Mouse (Mus musculus) cerebellum, adult 18-20 months (tissue): Measurements from ENCODE around the gene Calr3.

Source experiments
- DNase-seq, 2 experiments: peaks; one replicate each; pipeline ENCODE4 v3.0.0; 2021

Calr3 gene

DNA sequence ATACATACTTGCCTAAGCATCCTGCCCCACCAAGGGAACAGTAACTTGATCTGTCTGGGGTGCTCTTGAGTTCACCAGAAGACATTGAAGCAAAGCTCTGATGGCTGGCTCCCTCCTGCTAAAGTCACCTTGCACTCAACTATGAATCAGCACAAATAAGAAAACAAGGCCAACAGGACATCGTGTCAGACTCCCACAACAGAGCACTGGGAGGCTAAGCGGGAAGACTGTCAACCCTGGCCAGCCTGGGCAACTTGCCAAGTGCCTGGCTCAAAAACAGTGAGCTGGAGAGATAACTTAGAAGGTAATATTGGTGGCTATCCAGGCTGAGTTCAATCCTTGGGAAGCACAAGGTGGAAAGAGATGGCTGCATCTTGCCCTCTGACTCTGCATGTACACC is 8.7 kb downstream of the Calr3 start:
- DNase-seq: peak in 1 of 2 experiments; percentile 34

DNA sequence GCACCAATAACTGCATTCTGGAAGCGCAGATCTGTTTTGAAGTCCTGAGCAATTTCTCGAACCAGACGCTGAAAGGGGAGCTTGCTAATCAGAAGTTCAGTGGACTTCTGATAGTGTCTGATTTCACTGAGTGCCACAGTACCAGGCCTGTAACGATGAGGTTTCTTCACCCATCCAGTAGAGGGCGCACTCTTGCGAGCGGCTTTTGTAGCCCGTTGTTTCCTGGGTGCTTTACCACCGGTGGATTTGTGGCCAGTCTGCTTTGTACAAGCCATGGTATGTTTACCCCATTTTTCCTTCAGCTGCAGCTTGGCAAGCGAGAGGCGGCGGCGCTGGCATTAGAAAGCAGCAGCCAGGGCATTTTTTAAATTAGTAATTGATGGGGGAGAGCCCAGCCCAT is 14.0 kb downstream of the Calr3 start:
- no peak for DNase-seq

DNA sequence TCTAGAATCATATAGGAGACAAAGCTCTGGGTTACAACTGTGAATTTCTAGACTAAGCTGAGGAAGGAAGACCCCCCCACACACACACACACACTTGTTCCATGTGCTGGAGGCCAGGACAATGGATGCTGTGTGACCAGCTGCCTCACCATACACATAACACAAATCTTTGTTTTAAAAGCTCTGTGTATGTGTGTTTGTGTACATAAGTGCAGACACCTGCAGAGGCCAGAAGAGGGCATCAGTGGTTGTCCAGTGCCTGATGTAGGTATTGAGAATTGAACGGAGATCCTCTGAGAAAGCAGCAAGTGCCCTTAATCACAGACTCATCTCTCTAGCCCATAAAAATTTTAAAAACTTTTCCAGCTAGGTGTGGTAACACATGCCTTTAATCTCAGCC is 20.7 kb downstream of the Calr3 start:
- no peak for DNase-seq

DNA sequence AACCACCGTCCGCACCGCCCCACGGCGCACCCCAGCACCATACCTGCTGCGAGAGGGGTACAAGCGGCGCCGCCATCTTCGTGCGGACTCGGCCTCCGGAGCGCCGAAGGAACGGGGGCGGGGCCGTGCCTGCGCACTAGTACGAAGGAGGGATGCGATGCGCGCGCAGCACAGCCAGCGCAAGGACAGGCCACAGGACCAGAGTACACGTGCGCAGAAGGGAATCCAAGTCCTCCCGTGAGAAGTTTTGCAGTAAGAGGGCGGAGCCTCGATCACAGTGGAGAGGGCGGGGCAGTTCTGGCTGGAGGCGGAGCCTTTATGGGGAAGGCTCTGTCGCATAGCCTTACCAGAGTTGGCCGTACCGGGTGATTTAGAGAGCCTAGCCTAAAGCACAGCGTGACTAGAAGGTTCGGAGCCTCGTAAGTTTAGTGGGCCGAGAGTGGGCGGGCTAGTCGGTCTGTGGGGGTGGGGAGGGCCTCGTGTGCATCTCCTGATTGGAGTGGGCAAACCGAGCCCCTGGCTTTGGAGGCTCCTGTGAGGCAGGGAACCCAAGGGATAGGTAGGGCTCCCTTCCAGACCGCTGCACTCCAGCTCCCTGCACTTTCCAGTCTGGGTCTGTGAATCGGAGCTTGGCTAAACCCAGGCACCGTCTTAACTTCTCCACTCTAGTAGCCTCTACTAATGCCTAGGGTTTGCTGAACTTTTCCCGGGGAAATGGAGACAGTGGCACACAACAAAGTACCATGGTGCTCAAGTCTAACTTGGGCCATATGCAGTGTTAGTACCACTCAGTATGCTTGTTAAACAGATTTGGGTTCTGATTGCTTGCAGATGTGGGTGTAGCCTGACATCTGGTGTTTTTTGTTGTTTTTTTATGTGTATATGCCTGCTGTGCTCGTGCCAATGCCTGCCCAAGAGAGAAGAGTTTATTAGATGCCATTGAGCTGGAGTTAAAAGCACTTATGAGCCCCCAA is 22.0 kb downstream of the Calr3 start, which contains the start of gene Eps15l1:
TSS of gene Eps15l1 (minus strand) at position 99 of the 974 bp plus-strand sequence.
- DNase-seq: peak; percentile 98 to 99

DNA sequence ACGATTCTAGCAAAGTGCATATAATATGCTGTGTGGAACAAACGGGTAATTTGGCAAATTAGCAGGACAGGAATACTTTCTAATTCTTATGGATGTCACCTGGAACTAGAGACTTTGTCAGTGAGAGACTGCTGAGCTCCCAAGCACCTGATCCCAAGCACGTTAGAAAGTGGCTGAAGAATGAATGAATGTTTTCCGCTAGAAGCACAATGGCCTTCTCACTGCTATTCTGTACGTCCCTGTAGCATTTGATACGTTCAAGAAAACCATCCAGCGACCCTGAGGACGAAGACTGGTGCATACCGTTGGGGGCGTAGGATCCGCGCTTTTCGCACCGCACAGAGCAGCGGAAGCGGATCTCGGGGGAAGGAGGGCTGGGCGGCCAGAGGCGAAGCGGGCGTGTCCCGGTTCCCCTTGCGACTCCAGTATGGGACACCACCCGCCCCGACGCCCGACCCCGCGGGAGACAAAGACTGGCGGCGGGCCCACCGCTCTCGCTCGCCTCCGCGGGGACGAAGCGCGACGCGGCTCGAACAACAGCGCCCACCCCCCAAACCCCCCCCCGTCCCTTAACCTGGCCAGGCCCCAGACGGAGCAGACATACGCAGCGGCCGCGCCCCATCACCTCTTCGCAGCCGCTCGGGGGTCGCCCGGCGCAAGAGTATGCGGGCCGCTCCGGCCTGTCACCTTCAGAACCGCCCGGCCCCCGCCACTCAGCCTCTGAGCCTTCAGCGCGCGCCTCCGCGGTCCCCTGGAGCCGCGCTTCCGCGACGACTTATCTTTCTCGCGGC is 22.9 kb downstream of the Calr3 start:
- DNase-seq: peak; percentile 42 to 59

DNA sequence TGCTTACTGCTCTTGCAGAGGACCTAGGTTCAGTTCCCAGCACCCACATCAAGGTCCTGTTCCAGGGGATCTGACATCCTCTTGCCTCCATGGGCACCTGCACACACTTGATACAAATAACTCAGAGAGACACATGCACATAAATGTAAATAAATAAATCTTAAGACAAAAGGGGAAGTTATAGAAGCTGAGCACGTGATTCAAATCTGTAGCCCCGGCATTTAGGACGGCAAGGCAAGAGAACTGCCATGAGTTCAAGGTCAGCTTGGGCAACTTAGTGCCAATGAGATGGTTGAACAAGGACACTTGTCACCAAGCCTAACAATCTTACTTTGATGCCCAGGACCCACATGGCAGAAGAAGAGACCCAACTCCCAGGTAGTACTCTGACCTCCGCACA is 25.6 kb downstream of the Calr3 start:
- no peak for DNase-seq

DNA sequence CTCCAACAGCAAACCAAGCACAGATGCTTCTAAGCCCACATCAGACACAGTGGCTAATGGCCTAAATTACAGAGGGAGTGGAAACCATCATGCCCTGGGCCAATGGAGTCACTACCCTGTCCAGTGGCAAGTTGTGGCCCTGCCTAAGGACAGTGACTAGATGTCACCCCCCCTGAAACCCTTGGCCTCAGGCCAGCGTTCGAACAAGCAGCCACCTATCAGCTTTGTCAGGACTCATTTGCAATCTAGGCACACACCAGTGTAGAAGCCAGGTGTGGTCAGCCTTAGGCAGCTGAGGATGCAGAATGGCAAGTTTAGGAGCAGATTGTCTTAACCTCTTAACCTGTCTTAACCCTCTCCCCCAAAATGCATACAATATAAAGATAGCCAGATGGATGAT is 28.4 kb downstream of the Calr3 start:
- peak in 1 of 2 experiments; percentile 27 for DNase-seq

DNA sequence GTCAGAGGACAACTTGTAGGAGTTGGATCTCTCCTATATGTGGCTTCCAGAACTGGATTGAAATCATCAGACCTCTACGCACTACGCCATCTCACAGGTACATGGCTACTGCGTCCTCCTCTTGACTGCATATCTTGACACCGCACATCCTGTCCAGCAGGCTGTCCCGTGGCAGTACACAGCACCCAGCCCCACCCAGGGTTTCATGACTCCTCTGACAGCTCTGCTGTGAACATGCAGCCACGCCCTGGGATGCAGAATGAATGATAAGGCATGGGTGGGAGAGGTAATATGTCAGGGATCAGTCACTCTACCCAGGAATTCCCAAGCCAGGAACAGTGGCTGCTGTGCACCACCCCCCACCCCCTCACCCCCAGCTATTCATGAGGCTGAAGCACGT is 29.8 kb downstream of the Calr3 start:
- no peak for DNase-seq

DNA sequence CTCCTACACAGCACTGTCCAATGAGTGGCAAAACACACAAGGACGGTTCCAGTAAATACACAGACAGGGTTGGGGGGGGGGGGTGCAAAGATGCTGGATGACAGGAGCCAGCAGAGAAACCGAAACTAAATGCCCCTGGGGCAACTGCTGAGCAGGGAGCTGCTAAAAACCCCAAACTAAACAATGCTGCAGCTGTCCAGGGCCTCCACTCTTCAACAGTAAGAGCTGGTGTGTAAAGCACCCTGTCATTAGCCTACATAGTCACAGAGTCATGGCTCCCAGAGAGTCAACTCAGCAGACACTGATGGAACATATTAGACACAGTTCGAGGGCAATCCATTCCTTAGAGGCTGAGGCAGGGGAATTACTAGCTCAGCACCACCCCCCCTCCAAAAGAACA is 34.2 kb downstream of the Calr3 start:
- no peak for DNase-seq

DNA sequence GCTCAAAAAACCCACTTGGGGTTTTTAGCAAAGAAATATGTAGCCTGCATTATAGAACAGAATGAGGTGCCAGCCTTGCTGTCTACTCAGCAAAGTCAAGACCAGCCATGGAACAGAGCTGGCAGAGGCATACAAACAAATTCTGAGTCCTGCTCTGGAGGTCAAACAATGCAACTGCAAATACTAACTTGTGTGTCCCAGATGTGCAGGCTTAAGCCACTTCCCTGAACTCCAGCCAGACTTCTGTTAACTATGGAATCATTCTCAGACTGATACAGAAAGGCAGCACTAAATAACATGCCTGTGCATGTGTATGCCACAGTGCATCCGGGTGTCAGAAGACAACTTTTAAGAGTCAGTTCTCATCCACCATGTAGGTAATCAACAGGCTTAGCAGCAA is 35.8 kb downstream of the Calr3 start:
- no peak for DNase-seq

DNA sequence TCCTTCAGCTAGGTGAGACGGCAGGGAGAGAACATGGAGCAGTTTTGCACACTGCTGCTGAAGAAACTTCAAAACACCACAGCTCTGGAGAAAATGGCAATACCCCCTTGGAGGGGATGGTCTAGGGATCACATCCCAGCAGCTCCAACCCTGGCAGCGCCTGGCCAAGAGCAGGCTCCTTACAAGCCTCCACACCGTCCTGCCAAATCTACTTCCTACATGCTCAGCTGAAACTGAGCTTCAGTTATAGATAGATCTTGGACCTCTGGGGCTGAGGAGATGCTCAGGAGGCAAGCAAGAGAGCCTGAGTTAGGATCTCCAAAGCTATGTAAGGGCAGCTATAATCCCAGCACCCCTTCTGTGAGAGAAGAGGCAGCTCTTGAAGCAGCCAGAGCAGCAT is 40.7 kb downstream of the Calr3 start:
- DNase-seq: no peak

DNA sequence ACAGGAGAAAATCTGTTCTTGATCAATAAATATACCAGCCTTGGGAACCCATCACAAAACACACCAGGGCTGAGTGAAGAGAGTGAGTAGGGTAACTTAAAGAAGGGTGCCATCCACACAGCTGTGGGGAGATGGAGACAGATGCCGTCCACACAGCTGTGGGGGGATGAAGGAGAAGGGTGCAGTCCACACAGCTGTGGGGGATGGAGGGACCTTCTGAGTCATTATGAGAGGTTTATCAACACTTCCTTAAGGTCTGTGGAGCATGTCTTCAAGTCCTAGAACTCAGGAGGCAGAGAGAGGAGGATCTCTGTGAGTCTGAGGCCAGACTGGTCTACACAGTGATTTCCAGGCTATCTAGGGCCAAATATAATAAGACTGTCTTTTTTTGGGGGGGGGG is 42.3 kb downstream of the Calr3 start:
- DNase-seq: no peak

DNA sequence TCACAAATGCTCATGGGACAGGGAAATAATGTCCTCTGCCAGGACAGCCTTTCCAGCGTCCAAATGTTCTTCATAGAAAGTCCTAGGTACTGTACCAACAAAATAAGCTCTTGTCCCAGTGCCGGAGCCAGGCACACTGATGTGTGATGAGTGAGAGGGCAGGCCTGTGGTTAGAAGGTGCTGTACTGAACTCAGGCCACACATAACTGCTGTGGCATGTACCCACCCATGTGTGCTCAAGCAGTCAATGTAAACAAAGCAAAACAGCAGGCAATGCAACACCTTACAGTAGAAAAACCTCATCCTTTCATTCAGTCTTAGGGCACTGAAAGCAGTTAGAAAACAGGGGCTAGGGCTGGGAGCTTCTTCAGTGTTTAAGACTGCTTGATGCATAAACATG is 57.9 kb downstream of the Calr3 start:
- DNase-seq: no peak

DNA sequence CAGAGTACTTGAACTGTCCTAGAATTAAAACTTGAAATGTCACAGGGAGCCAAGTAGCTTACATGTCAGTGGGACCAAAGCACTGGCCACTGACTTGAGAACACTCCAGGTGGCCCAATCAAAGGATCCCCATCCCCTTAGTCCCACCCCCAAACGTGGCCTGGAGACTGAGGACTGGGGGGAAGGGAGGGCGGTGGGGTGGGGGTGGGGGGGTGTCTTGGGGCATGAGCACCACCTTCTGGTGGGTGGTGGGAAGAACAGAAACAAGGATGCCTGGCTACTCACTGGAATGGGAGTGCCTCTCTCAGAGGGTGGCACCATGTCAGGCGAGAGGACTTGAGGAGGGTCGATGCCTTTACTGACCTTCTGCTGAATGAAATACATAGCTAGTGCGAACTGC is 61.3 kb downstream of the Calr3 start:
- DNase-seq: no peak

DNA sequence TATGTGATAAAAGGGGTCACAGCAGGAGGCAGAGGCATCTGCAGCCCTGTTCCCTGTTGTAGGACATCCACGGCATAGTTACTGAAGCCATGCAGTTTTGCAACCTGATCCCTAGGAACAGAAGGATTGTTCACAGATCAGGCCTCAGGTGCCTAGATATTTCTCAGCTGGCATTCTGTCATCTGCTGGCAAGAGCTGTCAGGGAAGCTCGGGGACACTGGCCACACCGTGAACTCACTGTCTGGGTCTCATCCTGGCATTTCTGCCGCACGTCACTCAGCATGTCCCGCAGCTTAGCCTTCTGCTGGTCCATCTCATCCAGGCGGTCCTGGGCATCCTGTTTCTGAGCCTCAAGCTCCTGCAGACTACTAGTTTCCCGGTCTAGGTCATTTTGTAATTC is 63.0 kb downstream of the Calr3 start:
- peak; percentile 53 to 70 for DNase-seq

DNA sequence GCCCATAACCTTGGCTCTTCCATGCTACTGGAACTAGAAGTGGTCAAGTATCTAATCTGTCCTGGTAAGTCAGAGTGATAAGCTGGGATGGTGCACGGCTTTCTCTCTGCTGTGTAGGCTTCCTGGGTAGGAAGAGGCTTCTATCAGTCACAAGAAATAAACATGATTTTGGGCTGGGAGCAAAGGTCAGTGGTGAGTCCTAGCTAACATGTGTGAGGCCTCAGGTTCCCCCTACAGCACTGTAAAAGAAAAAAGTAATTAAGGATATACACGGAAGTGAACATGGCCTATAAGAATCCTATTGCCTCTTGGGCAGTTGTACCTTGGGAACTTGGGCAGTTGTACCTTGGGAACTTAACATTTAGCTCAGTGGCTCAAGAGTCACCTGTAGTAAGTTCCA is 66.8 kb downstream of the Calr3 start:
- DNase-seq: no peak

DNA sequence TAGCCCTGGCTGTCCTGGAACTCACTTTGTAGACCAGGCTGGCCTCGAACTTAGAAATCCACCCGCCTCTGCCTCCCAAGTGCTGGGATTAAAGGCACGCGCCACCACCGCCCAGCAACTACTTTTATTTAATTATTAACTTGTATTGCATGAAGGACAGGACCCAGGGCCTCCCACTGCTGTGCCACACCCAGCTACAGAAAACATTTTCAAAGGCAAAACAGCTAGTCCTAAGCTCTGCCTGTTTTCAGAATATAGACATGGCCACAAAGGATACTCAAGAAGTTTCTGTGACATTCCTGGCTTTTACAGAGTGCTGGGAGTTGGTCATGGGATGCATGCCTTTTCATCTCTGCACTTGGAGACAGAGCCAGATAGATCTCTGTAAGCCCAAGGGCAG is 67.4 kb downstream of the Calr3 start:
- no peak for DNase-seq

DNA sequence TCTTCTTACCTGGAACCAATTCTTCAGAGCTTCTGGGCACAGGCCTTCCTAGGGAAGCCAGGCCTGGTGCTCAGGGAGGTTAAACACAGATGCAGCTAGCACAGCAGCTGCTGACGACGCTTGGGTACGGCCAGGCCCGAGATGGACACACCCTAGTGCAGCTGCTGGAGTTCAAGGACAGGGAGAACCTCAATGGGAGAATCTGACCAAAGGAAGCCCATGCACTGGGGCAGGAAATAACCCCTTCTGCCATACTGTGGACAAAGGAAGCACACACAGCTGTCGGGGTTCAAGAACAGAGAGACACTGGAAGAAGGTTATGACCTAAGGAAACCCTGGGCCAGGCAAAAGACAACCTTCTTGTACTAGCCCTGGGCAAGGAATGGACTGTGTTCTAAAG is 68.5 kb downstream of the Calr3 start:
- DNase-seq: no peak
